Mouse (Mus musculus) C2C12 (cell line): ENCODE data around the gene Camk2n1.

Source experiments
- CTCF ChIP-seq: IDR thresholded peaks from one replicate; pipeline ENCODE4 v1.5.1; 2011; ENCODE audit not compliant: control insufficient read depth, insufficient read depth, insufficient read length
- MAX ChIP-seq: IDR thresholded peaks from one replicate; pipeline ENCODE4 v1.6.1; 2011; ENCODE audit warnings: mild to moderate bottlenecking, control low read depth
- MYOG ChIP-seq: IDR thresholded peaks from one replicate; pipeline ENCODE4 v1.6.1; 2011; ENCODE audit not compliant: control insufficient read depth, insufficient read length; ENCODE audit errors: extremely low read depth
- USF1 ChIP-seq: IDR thresholded peaks from one replicate; pipeline ENCODE4 v1.6.1; 2011; ENCODE audit warnings: low read depth, mild to moderate bottlenecking, control low read depth, moderate library complexity

DNA sequence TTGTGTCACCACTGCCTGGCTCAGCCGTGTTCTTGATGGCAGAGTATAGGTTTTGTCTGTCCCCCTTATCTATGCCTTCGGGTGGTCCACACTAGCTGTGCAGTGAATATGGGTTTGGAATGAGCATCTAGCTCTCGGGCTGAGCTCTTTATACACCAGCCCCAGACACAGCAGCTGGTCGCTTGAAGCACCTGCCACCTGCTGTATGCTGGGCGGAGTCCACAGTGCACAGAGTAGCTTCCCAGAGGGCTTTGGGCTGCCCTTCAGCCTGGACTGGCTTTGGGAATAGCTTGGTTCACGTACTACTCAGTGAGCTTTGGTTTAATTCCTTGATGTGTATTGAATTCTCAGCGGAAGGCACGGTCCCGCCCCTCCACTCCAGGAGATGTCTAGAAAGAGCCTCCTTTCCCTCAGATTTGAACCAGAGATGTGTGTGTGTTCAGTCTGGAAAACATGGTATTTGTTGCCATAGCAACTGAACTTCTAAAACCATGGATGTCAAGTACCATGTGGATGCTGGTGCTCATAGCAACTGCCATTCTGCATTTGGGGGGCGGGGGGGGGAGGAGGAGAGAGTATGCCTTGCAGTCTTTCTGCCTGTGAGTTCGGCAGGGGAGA lies 35.7 kb upstream of the Camk2n1 start:
- no peak for TF ChIP-seq CTCF
- no peak for TF ChIP-seq MYOG
- no peak for TF ChIP-seq USF1
- TF ChIP-seq MAX, result no peak
